Mouse (Mus musculus) gastrocnemius, postnatal 25 days (tissue): ENCODE measurements around the gene Vav2. TPM values are rescaled to one million over a fixed set of nuclear protein-coding genes. Genes with fewer than 3 reads are reported as not detected.

Experiments
- DNase-seq: peaks from one replicate; pipeline ENCODE4 v3.0.0; 2022
- long read RNA-seq, 2 experiments: library from polyadenylated mRNA; stranded (forward); transcript quantifications; one replicate each; pipeline ENCODE4 v2.0.0; 2021
- total RNA-seq, 2 experiments: library from RNA; stranded (reverse); gene quantifications; 1 replicate in 1 of 2; 2 replicates in 1 of 2; pipeline ENCODE4 v1.2.3; 2021

Vav2 gene
- 1 to 10 TPM; 2.4 to 4.4 TPM for total RNA-seq
- long read RNA-seq, experiment 1, partial matches to known transcripts: 0 of 1 reads
- long read RNA-seq, experiment 1, other reads (novel, unspliced or antisense): 1 of 1 reads
- long read RNA-seq, experiment 2, partial matches to known transcripts: 2 of 5 reads
- long read RNA-seq, experiment 2, other reads (novel, unspliced or antisense): 3 of 5 reads

DNA sequence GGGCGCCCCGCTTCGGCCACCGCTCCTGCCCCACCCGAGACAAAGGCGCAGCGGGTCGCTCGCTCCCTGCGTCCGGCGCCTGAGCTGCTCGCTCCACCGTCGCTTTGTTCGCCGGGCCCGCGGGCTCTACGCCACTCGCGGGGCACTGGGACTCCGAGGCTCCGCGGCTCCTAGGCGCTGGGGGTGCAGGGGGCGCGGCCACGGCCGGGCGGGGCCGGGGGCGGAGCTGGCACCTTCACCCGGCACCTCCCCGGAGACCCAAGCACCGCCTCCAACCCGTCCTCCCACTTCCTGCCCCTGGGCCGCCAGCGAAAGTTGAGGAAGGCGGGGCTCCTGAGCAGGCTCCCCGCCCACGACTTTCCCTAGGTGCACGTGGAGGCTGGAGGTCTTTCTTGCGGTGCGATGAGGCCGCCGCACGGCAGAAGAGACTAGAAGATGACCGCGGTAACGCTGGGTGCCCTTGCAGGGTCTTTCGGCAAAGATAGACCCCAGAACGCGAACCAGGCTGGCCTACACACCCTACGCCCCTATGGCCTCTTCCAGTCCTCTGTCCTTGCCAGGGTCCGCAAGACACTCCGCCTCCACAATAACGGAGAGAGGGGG, at the start of gene Vav2:
Gene Vav2, minus strand, starts transcription at position 179 of the 603 bp plus-strand sequence.
- DNase-seq: peak; percentile 96

DNA sequence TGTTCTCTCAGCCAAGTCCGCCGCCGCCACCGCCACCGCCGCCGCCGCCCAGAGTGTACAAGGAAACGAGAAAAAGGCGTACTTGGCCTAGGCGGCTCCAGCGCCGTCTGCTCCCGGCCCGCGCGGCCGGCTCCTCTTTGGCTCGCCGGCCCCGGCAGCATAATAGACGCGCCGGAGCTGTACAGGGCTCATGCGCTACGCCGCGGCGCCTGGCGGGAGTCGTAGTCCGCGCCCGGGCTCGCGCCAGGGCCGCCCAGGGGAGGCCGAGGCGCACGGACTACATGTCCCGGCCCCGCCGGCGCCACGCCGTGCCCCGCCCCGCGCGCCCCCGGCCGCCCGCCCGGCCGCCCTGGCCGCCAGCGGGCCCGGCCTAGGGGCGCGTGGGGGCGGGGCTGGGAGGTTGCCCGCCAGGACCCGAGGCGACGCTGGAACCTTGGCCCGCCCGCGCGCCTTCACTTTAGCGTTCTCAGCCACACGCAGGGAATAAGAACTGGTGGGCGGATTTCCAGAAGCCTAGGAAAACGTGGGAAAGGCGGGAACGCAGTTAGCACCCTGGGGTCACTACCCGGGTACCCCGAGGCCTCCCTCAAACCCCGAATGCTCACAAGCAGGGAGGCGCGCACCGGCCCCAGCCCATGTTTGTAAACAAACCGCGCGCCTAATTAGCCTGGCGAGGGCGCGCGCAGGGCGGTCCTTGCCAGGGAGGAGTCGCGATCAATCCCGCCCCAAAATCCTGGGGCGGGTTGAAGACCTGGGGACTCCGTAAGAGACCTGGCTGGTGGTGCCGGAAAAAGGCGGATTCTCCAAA, 48.9 kb upstream of the Vav2 start:
- DNase-seq: peak; percentile 95

- DNase-seq: peak; percentile 59
Measured at GRCm38 (mm10) chr2:27474621-27475484, 48.0 kb upstream of the Vav2 start.

- DNase-seq: no peak
Measured at GRCm38 (mm10) chr2:27473911-27474310, 47.1 kb upstream of the Vav2 start.

DNA sequence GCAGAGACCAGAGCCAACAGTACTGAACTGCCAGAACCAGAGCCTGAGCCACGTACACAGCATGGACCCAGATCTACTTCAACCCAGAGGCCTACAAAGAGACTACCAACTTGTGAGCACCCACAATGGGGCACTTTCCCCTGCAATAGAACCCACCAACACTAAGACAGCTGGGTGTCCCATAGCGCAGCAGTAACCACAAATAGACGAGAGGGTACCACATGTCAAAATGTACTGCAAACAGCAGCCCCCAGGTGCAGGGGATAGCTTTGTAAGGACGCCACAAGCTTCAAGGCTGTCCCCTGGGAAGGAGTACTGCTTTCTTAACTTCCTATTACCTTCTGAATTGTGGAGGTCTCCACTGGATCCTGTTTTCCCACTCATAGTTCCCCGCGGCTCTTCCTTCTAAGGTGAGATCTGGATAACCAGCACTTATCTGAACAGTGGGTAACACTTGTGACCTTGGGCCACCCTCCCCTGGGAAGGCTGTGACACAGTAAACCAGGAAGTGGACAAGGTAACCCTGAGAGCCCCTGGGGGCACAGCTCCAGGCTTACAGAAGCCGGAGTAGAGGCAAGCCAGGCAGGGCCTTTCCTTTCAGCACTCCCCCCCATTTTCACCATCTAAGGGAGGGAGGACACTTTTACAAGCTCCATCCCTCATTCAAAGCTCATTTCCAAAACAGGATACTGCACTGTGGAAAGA, 46.4 kb upstream of the Vav2 start:
- DNase-seq: no peak

GRCm38 (mm10) chr2:27471170-27471584, 44.3 kb upstream of the Vav2 start:
- DNase-seq: peak; percentile 80

- DNase-seq: no peak
Measured at GRCm38 (mm10) chr2:27470535-27470934, 43.7 kb upstream of the Vav2 start.

- no peak for DNase-seq
Measured at GRCm38 (mm10) chr2:27469991-27470355, 43.1 kb upstream of the Vav2 start.

GRCm38 (mm10) chr2:27469292-27469990, 42.6 kb upstream of the Vav2 start:
- DNase-seq: no peak

GRCm38 (mm10) chr2:27462901-27463300, 36.1 kb upstream of the Vav2 start:
- no peak for DNase-seq

DNA sequence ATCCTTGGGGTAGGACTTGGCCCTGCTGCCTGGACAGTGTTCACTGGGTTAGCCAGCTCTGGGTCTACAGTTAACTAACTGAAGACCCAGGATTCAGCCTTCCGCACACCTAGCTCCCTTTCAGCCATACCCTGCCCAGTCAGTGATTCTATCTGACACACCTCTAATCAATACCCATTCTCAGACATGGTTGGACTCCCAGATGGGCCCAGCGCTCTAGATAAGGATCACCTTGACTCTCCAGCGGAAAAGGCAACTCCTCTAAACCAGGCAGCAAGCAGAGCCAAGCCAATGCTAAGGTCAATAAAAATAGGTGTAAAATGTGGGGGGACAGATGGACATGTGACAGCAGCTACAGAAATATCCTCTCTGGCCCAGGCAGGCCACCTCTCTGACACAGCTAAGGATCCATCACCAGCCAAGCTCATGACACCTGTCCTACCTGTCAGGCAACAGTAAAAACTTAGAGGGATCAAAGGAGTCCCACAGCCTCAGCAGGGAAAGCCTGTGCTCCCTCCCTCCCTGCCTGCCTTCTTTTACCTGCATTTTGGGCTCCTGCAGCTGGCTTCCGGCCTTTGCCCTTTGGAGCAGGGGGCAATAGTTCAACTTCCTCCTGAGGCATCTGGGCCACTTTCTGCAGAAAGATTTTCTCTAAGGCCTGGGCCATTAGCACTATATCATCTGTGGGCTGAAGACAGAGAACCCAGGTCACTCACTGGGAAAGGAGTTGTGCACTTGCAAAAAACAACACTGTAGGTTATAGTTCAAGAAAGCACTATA, 35.2 kb upstream of the Vav2 start:
- DNase-seq: no peak

- DNase-seq: no peak
Measured at GRCm38 (mm10) chr2:27460651-27461050, 33.8 kb upstream of the Vav2 start.

GRCm38 (mm10) chr2:27460163-27460562, 33.3 kb upstream of the Vav2 start:
- DNase-seq: no peak

DNA sequence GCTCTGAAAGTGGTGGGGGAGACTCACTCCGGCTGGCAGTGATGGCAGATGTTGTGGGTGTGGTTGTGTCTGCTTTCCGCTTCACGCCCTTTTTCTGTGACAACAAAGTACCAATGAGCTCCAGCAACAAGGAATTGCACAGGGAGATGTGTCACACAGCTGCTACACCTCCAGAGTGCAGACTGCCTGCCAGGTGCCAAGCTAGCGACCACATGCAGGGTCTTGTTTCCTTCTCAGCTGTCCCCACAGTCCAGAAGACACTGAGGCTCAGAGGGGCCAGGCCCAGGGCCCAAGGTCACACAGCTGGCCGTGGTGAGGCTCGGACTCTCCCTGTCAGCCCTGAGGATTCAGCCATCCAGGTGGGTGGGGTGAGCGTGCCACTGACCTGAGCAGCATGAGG, 32.9 kb upstream of the Vav2 start:
- DNase-seq: no peak

DNA sequence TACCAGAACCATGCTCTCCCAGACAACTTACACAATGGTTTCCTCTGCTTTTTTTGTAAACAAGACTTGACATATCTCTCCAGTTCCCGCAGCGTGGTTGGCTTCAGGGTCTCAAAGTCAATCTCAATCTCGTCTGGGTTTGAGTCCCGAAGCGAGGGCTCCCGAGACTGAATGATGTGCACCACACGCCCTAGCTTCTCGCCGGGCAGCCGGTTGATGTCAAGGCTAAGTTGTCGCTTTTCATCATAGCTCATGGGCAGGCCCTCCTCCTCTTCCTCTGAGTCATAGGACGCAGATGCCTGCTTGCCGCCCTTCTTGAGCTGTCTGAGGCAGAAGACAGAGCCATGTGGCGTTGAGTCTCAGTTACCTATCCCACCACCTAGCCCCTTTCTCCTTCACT, 23.4 kb upstream of the Vav2 start:
- DNase-seq: no peak

GRCm38 (mm10) chr2:27447782-27448181, 20.9 kb upstream of the Vav2 start:
- no peak for DNase-seq

DNA sequence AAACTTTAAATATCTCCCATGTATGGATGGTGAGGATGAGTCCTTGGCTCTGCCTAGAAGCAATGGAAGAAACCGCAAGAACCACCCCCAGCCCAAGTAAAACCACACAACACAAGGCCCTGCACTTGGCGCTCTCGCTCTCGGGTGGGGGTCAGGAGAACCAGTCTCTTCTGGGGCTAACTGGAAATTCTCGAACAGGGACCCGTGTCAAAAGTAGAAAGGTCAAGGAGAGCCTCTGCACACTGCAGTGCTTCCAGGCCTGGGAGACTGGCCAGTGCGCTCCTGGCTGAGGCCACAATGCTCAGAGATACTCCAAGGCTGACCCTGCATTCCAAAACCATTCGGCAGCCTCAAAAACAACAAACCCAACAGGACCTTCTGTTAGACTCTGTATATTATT, 20.0 kb upstream of the Vav2 start:
- DNase-seq: no peak

DNA sequence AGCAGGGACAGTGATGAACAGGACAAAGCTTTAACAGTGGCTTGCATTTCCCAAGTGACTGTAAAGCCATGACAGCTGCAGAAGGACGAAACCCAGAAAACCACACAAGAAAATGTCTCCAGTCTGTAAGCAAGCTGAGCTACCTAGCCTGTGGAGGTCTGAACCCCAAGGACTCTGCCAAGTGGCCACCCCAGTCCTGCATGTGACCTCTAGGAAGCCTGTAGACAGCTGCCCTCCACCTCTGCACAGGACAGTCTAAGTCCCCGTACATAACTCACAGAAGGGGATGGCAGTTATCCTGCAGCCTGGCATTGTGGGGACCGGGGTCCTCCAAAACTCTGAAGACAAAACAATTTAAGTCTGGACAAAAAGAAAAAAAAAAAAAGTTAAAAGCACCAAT, 19.1 kb upstream of the Vav2 start:
- DNase-seq: no peak

DNA sequence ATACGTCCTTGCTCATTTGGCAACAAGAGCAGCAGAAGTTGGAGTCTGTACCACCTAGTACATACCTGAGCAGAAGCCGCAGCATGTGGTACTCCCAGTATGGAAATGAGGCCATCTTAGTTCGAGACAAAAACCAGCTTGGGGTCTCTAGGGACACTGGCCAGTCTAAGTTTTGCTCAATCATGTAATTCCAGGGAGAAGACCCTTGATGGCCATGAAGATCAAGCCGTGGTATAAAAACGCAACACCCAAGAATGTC, 16.5 kb upstream of the Vav2 start:
- no peak for DNase-seq

GRCm38 (mm10) chr2:27442708-27443449, 16.0 kb upstream of the Vav2 start:
- no peak for DNase-seq
